Mouse (Mus musculus) adrenal gland, adult 18-20 months (tissue): ENCODE results near the gene Nr0b2. TPM values are rescaled to one million over a fixed set of nuclear protein-coding genes. Genes with fewer than 3 reads are reported as not detected.
"Not testable (repeated sequence)": the region's sequence is repeated elsewhere in the genome, so short reads cannot be mapped to it uniquely, and the experiment has no call there.

Experiments
- DNase-seq, 2 experiments: peaks; one replicate each; pipeline ENCODE4 v3.0.0; 2021 to 2022; ENCODE audit warnings: low spot score in 2 of 2
- long read RNA-seq, 2 experiments: library from polyadenylated mRNA; stranded (forward); transcript quantifications; one replicate each; pipeline ENCODE4 v2.0.0; 2021
- total RNA-seq, 2 experiments: library from RNA; stranded (reverse); gene quantifications; 1 replicate in 1 of 2; 2 replicates in 1 of 2; pipeline ENCODE4 v1.2.3; 2021

The Nr0b2 gene
- 10 to 100 TPM; 48.6 to 60.7 TPM for total RNA-seq
- long read RNA-seq, experiment 1, transcript Nr0b2-201 (2 exons, 1,132 nt) = major isoform, 23 of 25 reads
- long read RNA-seq, experiment 1, partial matches to known transcripts = 1 of 25 reads
- long read RNA-seq, experiment 1, other reads (novel, unspliced or antisense) = 1 of 25 reads
- long read RNA-seq, experiment 2, transcript Nr0b2-201 (2 exons, 1,132 nt) = major isoform, 96 of 112 reads
- long read RNA-seq, experiment 2, partial matches to known transcripts = 9 of 112 reads
- long read RNA-seq, experiment 2, other reads (novel, unspliced or antisense) = 7 of 112 reads

DNA sequence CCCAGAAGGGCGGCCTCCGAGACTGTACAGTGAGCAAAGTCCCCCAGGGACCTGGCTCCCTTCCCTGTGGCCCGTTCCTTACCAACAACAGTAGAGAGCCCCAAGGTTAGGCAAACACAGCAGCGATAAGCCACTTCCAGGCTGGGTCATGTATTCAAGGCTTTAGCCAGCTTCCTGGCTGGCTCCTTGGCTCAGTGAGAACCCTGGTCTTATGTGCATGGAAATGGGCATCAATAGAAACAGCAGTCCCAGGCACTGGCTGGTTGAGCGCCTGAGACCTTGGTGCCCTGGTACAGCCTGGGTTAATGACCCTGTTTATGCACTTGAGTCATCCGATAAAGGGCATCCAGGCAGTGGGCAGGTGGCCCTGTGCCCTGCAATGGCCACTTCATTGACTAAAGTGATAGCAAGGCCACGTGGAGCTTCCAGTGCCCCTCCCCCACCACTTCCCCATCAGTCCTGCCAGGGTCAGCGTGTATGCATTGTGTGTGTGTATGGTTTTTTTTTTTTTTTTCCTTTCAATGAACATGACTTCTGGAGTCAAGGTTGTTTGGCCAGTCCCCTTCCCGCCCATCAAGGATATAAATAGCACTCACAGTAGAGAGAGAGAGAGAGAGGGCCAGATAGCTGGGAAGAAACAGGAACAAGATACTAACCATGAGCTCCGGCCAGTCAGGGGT lies at the start of gene Nr0b2:
Nr0b2 (plus strand) TSS at position 609 of the 680 bp plus-strand sequence.
- DNase-seq = peak; percentile 62 to 70

DNA sequence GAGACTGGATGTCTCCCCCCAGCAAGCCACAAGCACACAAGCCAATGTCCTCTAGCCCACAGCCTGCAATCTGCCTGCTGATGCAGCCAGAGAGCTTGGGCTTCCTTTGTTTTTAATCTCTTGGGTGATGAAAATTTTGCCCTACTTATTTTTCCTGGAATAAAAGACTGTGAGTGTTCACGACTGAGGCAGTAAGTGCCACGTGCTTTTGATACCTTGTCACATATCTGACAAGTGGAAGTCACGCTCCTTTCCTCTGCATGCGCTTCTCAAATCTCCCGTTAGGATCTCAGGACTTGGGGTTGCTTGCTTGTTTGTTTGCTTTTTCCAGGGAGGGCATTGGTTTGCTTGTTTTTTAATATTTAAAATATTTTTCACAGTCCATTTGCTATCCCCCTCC lies 48.9 kb upstream of the Nr0b2 start:
- no peak for DNase-seq

- no peak for DNase-seq
Observed at GRCm38 (mm10) chr4:133504755-133505485, 48.3 kb upstream of the Nr0b2 start.

DNA sequence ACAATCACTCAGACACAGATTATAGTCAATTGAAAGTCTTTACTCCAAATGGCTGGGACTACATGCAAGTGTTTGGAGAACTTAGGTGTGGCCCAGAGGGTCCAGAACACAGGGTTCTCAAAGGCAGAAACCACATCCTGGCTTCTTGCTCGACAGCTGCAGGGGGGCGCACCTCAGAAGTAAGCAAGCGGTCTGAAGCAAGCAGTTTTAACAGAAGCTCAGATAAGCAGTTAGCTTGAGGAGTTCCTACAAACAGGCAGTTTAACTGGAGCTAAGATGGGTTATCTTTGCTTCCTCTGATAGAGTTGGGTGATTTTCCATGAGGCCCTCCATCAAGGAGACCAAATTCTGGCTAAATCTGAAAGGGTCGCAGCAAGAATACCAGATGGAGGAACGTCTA lies 46.6 kb upstream of the Nr0b2 start:
- DNase-seq = no peak

- DNase-seq = no peak
Observed at GRCm38 (mm10) chr4:133508990-133509389, 44.2 kb upstream of the Nr0b2 start.

DNA sequence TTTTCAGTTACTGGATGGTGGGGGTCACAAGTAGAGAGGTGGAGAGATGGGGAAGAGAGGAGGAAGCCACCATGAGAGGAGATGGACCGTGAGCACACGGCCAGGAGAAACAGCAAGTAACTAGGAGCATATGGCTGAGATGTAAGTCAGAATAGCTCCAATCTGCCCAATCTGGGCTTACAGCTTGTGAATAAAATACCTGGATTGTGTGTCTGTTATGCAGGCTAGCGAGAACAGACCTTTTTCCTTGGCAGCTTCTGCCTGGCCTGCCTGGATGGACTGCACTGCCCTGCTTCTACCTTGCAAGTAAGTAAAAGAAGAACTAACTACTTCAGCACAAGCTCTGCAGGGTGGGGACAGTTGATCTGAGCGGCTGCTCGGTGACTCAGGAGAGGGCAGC lies 42.1 kb upstream of the Nr0b2 start:
- no peak for DNase-seq

GRCm38 (mm10) chr4:133512511-133512910 lies 40.7 kb upstream of the Nr0b2 start:
- DNase-seq = not testable (repeated sequence)

GRCm38 (mm10) chr4:133512972-133513371 lies 40.2 kb upstream of the Nr0b2 start:
- peak; percentile 72 to 81 for DNase-seq

DNA sequence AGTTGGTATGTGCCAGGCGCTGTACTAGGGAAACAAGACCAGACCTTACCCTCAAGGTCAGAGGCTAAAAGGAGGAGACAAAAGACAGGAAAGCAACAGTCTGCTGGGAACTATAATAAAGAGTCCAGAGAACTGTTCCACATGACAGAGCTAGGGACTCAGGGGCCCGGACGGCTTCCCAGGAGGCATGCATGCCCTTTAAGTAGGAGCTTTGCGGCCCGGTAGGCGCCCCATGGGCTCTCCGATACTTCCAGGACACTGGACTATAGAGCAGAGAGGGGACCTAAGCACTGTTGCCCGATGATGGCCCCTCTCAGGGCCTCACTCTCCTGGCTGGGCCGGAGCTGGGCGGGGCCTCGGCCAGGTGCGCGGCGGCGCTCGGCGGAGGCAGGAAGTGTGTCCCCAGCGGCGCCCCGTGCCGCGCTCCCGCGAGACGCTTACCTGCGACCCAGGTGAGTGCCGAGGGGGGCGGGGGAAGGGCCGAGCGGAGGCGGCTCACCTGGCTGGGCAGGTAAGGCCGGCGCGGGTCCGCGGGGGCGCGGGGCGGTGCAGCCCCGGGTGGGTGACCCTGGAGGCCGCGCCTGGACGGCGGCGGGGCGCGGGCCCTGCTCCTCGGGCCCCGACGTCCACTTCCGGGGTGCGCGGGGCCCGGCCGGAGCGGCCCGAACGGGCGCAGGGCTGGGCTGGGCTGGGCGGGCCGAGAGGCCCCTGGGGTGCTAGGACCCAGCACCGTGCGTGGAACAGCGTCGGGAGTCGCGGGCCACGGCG lies 34.4 kb upstream of the Nr0b2 start, which contains the start of gene Kdf1:
Kdf1 (plus strand) TSS at position 363 of the 768 bp plus-strand sequence.
- DNase-seq = no peak

DNA sequence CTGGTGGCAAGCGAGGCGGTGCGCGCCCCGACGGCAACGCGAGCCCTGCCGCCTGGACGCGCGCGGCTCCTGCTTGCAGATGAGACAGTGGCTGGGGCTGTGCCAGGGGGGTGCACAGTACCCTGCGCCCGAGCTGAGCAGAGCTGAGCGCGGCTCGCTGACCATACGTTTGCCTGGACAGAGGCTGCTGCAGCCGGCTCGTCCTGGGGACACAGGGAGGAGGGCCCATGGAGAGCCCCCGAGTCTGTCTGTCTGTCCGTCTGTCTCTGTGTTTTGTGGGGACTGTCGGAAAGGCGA lies 33.9 kb upstream of the Nr0b2 start:
- no peak for DNase-seq

DNA sequence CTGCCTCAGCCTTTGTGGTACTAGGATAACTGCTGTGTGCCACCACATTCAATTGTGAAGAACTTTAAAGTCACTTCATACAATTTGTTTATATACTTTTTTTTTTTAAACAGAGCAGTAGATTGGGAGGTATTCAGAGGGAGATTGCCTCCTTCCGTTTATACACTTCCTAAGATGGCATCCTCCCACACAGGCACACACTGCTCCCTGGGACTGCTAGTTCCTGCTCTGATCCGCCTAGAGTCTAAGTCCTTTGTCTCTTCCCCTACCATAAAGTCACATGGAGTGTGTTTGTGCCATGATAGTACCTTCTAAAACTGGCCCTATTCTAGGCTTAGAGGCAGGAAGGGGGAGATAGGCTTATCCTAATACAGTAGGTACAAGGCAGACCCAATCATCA lies 31.7 kb upstream of the Nr0b2 start:
- DNase-seq = no peak

- no peak for DNase-seq
Observed at GRCm38 (mm10) chr4:133527788-133528187, 25.4 kb upstream of the Nr0b2 start.

DNA sequence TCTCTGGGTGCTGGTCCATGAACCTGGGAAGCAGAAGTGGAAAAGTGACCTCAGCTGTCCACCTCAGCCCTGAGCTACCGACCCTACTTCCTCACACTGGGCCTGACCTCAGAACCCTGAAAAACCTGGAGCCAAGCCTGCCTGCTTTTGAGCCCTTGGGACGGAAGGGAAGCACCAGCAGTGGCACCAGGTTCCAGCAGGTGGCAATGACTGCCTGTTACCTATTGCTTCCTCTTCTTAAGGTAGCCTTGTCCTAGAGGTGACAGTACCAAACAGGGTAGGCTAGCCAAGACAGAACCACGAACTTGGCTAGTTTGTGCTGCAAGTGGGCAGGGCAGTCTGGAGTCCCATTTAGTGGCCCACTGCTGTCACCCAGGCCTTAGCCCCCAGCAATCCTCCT lies 20.4 kb upstream of the Nr0b2 start:
- no peak for DNase-seq

DNA sequence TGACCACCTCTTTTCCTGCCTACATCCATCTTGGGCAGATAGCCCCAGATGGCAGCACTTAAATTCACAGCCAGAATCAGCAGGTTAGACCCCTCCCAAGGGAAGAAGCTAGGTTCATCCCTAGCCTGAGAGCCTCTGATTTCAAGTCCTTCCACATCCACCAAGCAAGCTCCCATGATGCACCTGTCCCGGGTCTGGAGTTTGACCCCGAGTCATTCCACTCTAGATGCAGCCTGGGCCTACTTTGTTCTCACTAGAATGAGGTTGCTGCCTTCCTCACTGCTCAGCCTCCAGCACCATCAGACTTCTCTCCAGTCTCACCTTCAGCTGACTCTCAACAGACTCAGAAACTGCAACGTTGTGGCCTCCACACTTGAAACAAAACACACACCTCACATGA lies 17.1 kb upstream of the Nr0b2 start:
- no peak for DNase-seq

DNA sequence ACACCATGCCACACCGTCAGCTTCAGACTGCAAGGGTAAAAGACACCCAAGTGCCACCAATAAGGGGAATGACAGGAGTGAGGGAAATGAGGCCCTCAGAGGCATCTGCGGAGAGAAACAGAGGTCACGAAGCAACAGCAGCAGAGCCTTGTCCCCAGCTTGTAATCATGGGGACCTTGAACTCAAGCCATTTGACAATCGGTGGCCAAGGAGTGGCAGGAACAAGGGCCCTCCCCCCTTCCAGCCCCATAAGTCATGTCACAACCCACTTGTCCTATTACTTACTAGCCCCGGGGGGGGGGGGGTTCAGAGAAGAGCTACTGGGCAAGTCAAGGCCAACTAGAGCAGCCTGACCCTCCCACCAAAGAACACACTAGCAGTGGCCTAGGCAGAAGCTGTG lies 16.5 kb upstream of the Nr0b2 start:
- peak in 1 of 2 experiments; percentile 37 for DNase-seq

DNA sequence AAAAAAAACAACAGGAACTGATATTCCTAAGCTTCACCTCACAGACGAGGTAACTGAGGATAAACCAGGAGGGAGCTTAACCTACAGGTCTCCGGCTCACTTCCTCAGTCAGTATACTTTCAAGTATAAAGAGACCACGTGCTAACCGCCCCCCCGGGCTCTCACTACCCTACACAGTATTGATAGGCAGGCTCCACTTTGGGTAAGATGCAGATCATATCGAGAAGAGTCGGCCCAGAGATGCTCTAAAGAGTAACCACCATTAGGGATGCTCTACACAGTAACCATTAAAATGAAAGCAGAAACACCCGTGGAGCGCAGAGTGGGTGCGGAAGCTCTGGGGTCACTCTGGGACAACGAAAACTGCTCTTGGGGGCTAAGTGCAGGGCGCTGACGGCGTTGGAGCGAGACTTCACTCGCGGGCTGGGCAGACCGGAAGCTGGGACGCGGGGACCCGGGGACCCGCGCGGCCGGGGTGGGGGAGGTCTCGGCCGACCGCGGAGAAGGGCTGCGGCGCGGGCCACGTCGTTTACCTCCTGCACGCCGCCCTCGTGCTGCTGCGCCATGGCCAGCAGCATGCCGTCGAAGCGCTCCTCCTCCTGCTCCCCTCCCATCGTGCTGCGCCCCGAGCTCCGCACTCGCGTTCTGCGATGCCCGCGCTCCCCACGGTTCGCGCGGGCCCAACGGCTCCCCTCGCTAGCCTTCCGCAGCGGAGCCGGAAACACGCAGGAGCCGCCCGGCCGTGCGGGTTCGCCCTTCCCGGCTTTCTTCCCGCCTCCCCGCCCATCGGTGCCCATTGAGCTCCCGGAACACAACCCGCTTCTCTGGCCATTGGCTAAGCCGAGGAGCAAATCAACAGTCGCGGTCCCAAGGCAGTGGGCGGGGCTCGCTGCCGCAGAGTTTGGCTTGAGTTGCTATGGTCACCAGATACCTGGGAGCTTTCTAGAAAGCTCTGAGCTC lies 7.6 kb upstream of the Nr0b2 start, which contains the start of gene Nudc:
Nudc (minus strand) TSS at position 725 of the 960 bp plus-strand sequence.
- DNase-seq = peak; percentile 89 to 90

DNA sequence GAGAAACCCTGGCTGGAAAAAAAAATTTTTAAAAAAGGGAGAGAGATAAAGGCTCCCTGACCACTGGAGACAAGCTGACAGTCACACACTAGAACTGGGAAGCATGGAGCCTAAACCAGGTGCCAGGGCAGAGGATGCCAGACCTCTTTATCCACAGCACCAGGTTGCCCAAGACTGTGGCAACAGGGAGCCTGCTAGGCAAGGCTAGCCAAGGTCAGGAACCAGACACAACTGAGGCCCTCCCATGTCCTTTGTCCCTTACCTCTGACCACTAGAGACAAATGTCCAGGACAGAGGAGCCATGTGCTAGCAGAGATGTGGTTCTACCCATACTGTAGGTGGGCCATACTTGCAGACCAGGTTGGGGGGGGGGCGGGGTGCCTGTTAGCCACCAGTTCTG lies 1.1 kb upstream of the Nr0b2 start:
- no peak for DNase-seq

GRCm38 (mm10) chr4:133553448-133554330 lies 513 bp downstream of the Nr0b2 start:
- DNase-seq = peak in 1 of 2 experiments; percentile 41
